In genomic region chr10:114794214-114794613, GRCm38 (mm10) we compare ENCODE assay signal across 23 mouse cellular contexts. TPM values are rescaled to one million over a fixed set of nuclear protein-coding genes. Genes with fewer than 3 reads are reported as not detected.
DNase-seq lines count a peak whose midpoint lies in the region; ATAC-seq lines count a peak whose summit lies in the region.
"Had no signal": no experiment of that assay in that cellular context is flagged by ENCODE, and none has a peak within 500 bp of the region (broad histone marks: within the 10 kb centered on the region; RNA-seq: fewer than 3 reads in every experiment).

No protein-coding gene starts in this region.

- H3K27me3 ChIP-seq in hindbrain, embryonic 15.5 days = no peaks in the 10 kb centered on the region

- peak; percentile 29; the same call in 1 of the 2 replicates for ATAC-seq in frontal cortex, adult (ENCODE audit: low TSS enrichment)
- ATAC-seq in hindbrain, embryonic 15.5 days (ENCODE audit: low FRiP score, low read depth) = peak; percentile 63; the same call in 1 of the 2 replicates
- ATAC-seq in inflammation-experienced regulatory T-cells, adult 6 months = no peak
- ATAC-seq: CD4-positive, CD25-positive, alpha-beta regulatory T cell, adult 4 months; intestine, embryonic 16.5 days; Patski had no signal

- 43% methylated on average over 6 of the region's 6 CpGs for WGBS in hindbrain, embryonic 15.5 days

- no peak overlapping the region for H3K9ac ChIP-seq in hindbrain, embryonic 15.5 days
- H3K9ac ChIP-seq: limb, embryonic 13.5 days; liver, embryonic 14.5 days; lung, embryonic 15.5 days; midbrain, embryonic 12.5 days had no signal

- no peaks in the 10 kb centered on the region for H3K4me1 ChIP-seq in hindbrain, embryonic 15.5 days (replicated peaks)
- H3K4me1 ChIP-seq: lung, embryonic 15.5 days; midbrain, embryonic 12.5 days had no signal

- no peaks in the 10 kb centered on the region for H3K36me3 ChIP-seq in hindbrain, embryonic 15.5 days
- H3K36me3 ChIP-seq: limb, embryonic 13.5 days; lung, embryonic 15.5 days; midbrain, embryonic 12.5 days had no signal

- H3K4me2 ChIP-seq in hindbrain, embryonic 15.5 days = peak overlapping the region; percentile 6; the same call in 1 of the 2 replicates
- H3K4me2 ChIP-seq: limb, embryonic 13.5 days; lung, embryonic 15.5 days; midbrain, embryonic 12.5 days had no signal

- H3K27ac ChIP-seq in hindbrain, embryonic 15.5 days (replicated peaks) = no peak overlapping the region
- H3K27ac ChIP-seq: limb, embryonic 13.5 days; liver, embryonic 14.5 days; lung, embryonic 15.5 days; macrophage; midbrain, embryonic 12.5 days had no signal

- H3K4me3 ChIP-seq in hindbrain, embryonic 15.5 days = no peak overlapping the region
- H3K4me3 ChIP-seq: limb, embryonic 13.5 days; lung, embryonic 15.5 days; midbrain, embryonic 12.5 days had no signal

- peak; percentile 39 to 47 for DNase-seq in cerebellum, adult 18-20 months
- DNase-seq in cerebellum, adult 11 months = no peak
- no peak for DNase-seq in frontal cortex, postnatal 25 days (ENCODE audit: low spot score in 2 of 2)
- DNase-seq in brain, adult 2 months (ENCODE audit: low read depth, low spot score) = peak; percentile 51
- no peak for DNase-seq in layer of hippocampus, postnatal 10 days (ENCODE audit: low spot score in 2 of 2)
- DNase-seq: adrenal gland, adult 8-10 months; gastrocnemius, postnatal 10 days; heart, adult 18-20 months; heart, postnatal 36 days; right cerebral cortex, postnatal 25 days had no signal

- H3K9me3 ChIP-seq in hindbrain, embryonic 15.5 days = no peaks in the 10 kb centered on the region
- H3K9me3 ChIP-seq: limb, embryonic 13.5 days; lung, embryonic 15.5 days; midbrain, embryonic 12.5 days had no signal

RNA-seq across cellular contexts. Expression of gene Trhde, which starts 7.9 kb away (rescaled TPM):
- 8.4 and 9.7 TPM in 2 replicates for polyA plus RNA-seq in hindbrain, embryonic 15.5 days (2015; fragmentation: Nextera tagmentation; extraction: Ambion mirVana)
- 10 to 100 TPM; 31.2 to 32.1 TPM for total RNA-seq in layer of hippocampus, postnatal 10 days (2021)
- not detected for polyA plus RNA-seq in inflammation-experienced regulatory T-cells, adult 6 months (2017; shearing (Covaris generic))
- total RNA-seq: ES-E14; neutrophil, adult 5-6 weeks had no signal
- polyA plus RNA-seq: CD4-positive, CD25-positive, alpha-beta regulatory T cell, adult 4 months; macrophage; Patski had no signal

Comparison
In these comparisons a context has a peak if more than half of its experiments do, and no peak if none do; other contexts are left out.
1. DNase-seq: peak in cerebellum, adult 18-20 months (2 of 2) and brain, adult 2 months (single experiment); none in cerebellum, adult 11 months (single experiment), frontal cortex, postnatal 25 days (0 of 2) and layer of hippocampus, postnatal 10 days (0 of 2).